Mouse (Mus musculus) C2C12 (cell line): ENCODE results near the gene Prkcq. TPM values are rescaled to one million over a fixed set of nuclear protein-coding genes. Genes with fewer than 3 reads are reported as not detected.

Experiments
- H3K27me3 ChIP-seq: one replicate; pipeline ENCODE4 v1.6.1; 2011; ENCODE audit not compliant: control insufficient read depth, insufficient read depth, insufficient read length
- H3K36me3 ChIP-seq: one replicate; pipeline ENCODE4 v1.6.1; 2011; ENCODE audit not compliant: control insufficient read depth, insufficient read depth
- H3K4me3 ChIP-seq: one replicate; pipeline ENCODE4 v1.5.1; 2011; ENCODE audit warnings: mild to moderate bottlenecking, control low read depth; ENCODE audit not compliant: poor library complexity, insufficient read depth, severe bottlenecking
- H3K79me2 ChIP-seq: one replicate; pipeline ENCODE4 v1.6.1; 2011; ENCODE audit not compliant: control insufficient read depth, insufficient read depth
- H3K79me3 ChIP-seq: one replicate; pipeline ENCODE4 v1.6.1; 2011; ENCODE audit warnings: low read depth, control low read depth
- H3ac ChIP-seq: one replicate; pipeline ENCODE3; 2011; ENCODE audit warnings: low read depth; ENCODE audit not compliant: control insufficient read depth, insufficient read length
- CEBPB ChIP-seq: IDR thresholded peaks from one replicate; pipeline ENCODE4 v1.6.1; 2011; ENCODE audit warnings: low read depth, mild to moderate bottlenecking, control low read depth, moderate library complexity
- CTCF ChIP-seq: IDR thresholded peaks from one replicate; pipeline ENCODE4 v1.5.1; 2011; ENCODE audit not compliant: control insufficient read depth, insufficient read depth, insufficient read length
- FOSL1 ChIP-seq: IDR thresholded peaks from one replicate; pipeline ENCODE4 v1.8.0; 2011; ENCODE audit warnings: mild to moderate bottlenecking, low read length; ENCODE audit not compliant: poor library complexity, insufficient read depth, severe bottlenecking
- MAX ChIP-seq: IDR thresholded peaks from one replicate; pipeline ENCODE4 v1.6.1; 2011; ENCODE audit warnings: mild to moderate bottlenecking, control low read depth
- MYOD1 ChIP-seq: IDR thresholded peaks from one replicate; pipeline ENCODE4 v1.6.1; 2011; ENCODE audit warnings: low read depth; ENCODE audit not compliant: control insufficient read depth, insufficient read length
- MYOG ChIP-seq: IDR thresholded peaks from one replicate; pipeline ENCODE4 v1.6.1; 2011; ENCODE audit not compliant: control insufficient read depth, insufficient read length; ENCODE audit errors: extremely low read depth
- USF1 ChIP-seq: IDR thresholded peaks from one replicate; pipeline ENCODE4 v1.6.1; 2011; ENCODE audit warnings: low read depth, mild to moderate bottlenecking, control low read depth, moderate library complexity
- polyA plus RNA-seq: library from polyadenylated mRNA; unstranded; fragments of >200 nt; fragmentation: generic; extraction: Trizol; gene quantifications from one replicate; pipeline ENCODE4 v1.2.1, GENCODE M21; 2012; ENCODE audit warnings: missing spikeins

Prkcq gene
- polyA plus RNA-seq, 1 experiment, result 0.05 TPM

- Histone ChIP-seq H3K36me3 (no peaks in the 10 kb centered on the region), H3K79me3 (no peaks in the 10 kb centered on the region), H3K4me3 (no peak overlapping the region), H3K79me2 (no peaks in the 10 kb centered on the region), H3K27me3 (no peaks in the 10 kb centered on the region), H3ac (no peak overlapping the region)
- no peak for TF ChIP-seq CEBPB
- no peak for TF ChIP-seq MYOD1
- no peak for TF ChIP-seq MAX
- no peak for TF ChIP-seq USF1
- TF ChIP-seq MYOG, result no peak
- no peak for TF ChIP-seq FOSL1
- TF ChIP-seq CTCF, result no peak
Observed at GRCm38 (mm10) chr2:11253945-11254344, 82.0 kb downstream of the Prkcq start.

GRCm38 (mm10) chr2:11254446-11254845 is 82.5 kb downstream of the Prkcq start:
- no peak overlapping the region for H3ac ChIP-seq
- H3K79me3 ChIP-seq, result no peaks in the 10 kb centered on the region
- H3K27me3 ChIP-seq, result no peaks in the 10 kb centered on the region
- TF ChIP-seq MAX (no peak), MYOG (no peak), CTCF (no peak), USF1 (no peak), CEBPB (no peak), FOSL1 (no peak), MYOD1 (no peak)
- no peaks in the 10 kb centered on the region for H3K79me2 ChIP-seq
- H3K4me3 ChIP-seq, result no peak overlapping the region
- no peaks in the 10 kb centered on the region for H3K36me3 ChIP-seq

GRCm38 (mm10) chr2:11257260-11257850 is 85.4 kb downstream of the Prkcq start:
- Histone ChIP-seq H3K4me3 (no peak overlapping the region), H3K79me3 (no peaks in the 10 kb centered on the region), H3K36me3 (no peaks in the 10 kb centered on the region), H3K79me2 (no peaks in the 10 kb centered on the region), H3ac (no peak overlapping the region), H3K27me3 (no peaks in the 10 kb centered on the region)
- no peak for TF ChIP-seq MAX
- TF ChIP-seq FOSL1, result no peak
- TF ChIP-seq CTCF, result no peak
- TF ChIP-seq USF1, result no peak
- no peak for TF ChIP-seq CEBPB
- no peak for TF ChIP-seq MYOD1
- no peak for TF ChIP-seq MYOG

- no peaks in the 10 kb centered on the region for H3K79me3 ChIP-seq
- H3ac ChIP-seq, result no peak overlapping the region
- H3K36me3 ChIP-seq, result no peaks in the 10 kb centered on the region
- no peak overlapping the region for H3K4me3 ChIP-seq
- H3K79me2 ChIP-seq, result no peaks in the 10 kb centered on the region
- TF ChIP-seq CTCF (no peak), FOSL1 (no peak), USF1 (no peak), MYOD1 (no peak), MAX (no peak), CEBPB (no peak), MYOG (no peak)
- no peaks in the 10 kb centered on the region for H3K27me3 ChIP-seq
Observed at GRCm38 (mm10) chr2:11258181-11258580, 86.3 kb downstream of the Prkcq start.

GRCm38 (mm10) chr2:11259361-11259760 is 87.5 kb downstream of the Prkcq start:
- Histone ChIP-seq H3K79me2 (no peaks in the 10 kb centered on the region), H3K79me3 (no peaks in the 10 kb centered on the region), H3K4me3 (no peak overlapping the region), H3K36me3 (no peaks in the 10 kb centered on the region), H3ac (no peak overlapping the region), H3K27me3 (no peaks in the 10 kb centered on the region)
- no peak for TF ChIP-seq FOSL1
- no peak for TF ChIP-seq MYOG
- TF ChIP-seq MAX, result no peak
- no peak for TF ChIP-seq MYOD1
- TF ChIP-seq CEBPB, result no peak
- no peak for TF ChIP-seq CTCF
- no peak for TF ChIP-seq USF1

- TF ChIP-seq CTCF, result no peak
- TF ChIP-seq CEBPB, result no peak
- TF ChIP-seq MAX, result no peak
- TF ChIP-seq USF1, result no peak
- TF ChIP-seq MYOD1, result no peak
- no peak for TF ChIP-seq FOSL1
- TF ChIP-seq MYOG, result no peak
- Histone ChIP-seq H3K79me2 (no peaks in the 10 kb centered on the region), H3K27me3 (no peaks in the 10 kb centered on the region), H3K4me3 (no peak overlapping the region), H3K79me3 (no peaks in the 10 kb centered on the region), H3K36me3 (no peaks in the 10 kb centered on the region), H3ac (no peak overlapping the region)
Observed at GRCm38 (mm10) chr2:11264836-11265235, 92.9 kb downstream of the Prkcq start.
